Comparison of ENCODE assay signal across 20 mouse cellular contexts in genomic region chr13:46041475-46041874, GRCm38 (mm10).
DNase-seq lines count a peak whose midpoint lies in the region; ATAC-seq and TF ChIP-seq lines count a peak whose summit lies in the region.
"Had no signal": no experiment of that assay in that cellular context is flagged by ENCODE, and none has a peak within 500 bp of the region (broad histone marks: within the 10 kb centered on the region; RNA-seq: fewer than 3 reads in every experiment).

No protein-coding gene starts in this region.

- H3K27ac ChIP-seq in forebrain, embryonic 10.5 days: peak overlapping the region; percentile 71
- no peak overlapping the region for H3K27ac ChIP-seq in forebrain, postnatal 0 days (ENCODE audit: low read depth, low read length)
- H3K27ac ChIP-seq in midbrain, postnatal 0 days (ENCODE audit: low read depth, low read length): 0 out of 2 replicates have a peak overlapping the region, but pooled peaks have one; percentile 19
- no peak overlapping the region for H3K27ac ChIP-seq in midbrain, embryonic 11.5 days (ENCODE audit: low read depth, low read length)
- H3K27ac ChIP-seq in forebrain, embryonic 14.5 days (ENCODE audit: low read depth, low read length): no peak overlapping the region
- H3K27ac ChIP-seq: embryonic facial prominence, embryonic 10.5 days; heart, adult 2 months; hindbrain, embryonic 10.5 days; hindbrain, embryonic 14.5 days had no signal

- H3K4me1 ChIP-seq in forebrain, embryonic 10.5 days: peaks cover 64% of the 10 kb centered on the region
- H3K4me1 ChIP-seq in forebrain, postnatal 0 days (ENCODE audit: insufficient read depth): peaks cover 30% of the 10 kb centered on the region
- H3K4me1 ChIP-seq in midbrain, postnatal 0 days (ENCODE audit: insufficient read depth, low read length): peaks cover 5% of the 10 kb centered on the region; the same call in 1 of the 2 replicates
- peaks cover 21% of the 10 kb centered on the region for H3K4me1 ChIP-seq in midbrain, embryonic 11.5 days (ENCODE audit: control insufficient read depth, insufficient read depth, low read length)
- H3K4me1 ChIP-seq in forebrain, embryonic 14.5 days (ENCODE audit: control insufficient read depth, insufficient read depth, low read length): peaks cover 29% of the 10 kb centered on the region

- no peaks in the 10 kb centered on the region for H3K9me3 ChIP-seq in forebrain, embryonic 10.5 days
- H3K9me3 ChIP-seq in forebrain, postnatal 0 days (ENCODE audit: low read length): no peaks in the 10 kb centered on the region
- no peaks in the 10 kb centered on the region for H3K9me3 ChIP-seq in midbrain, postnatal 0 days (ENCODE audit: low read length)
- H3K9me3 ChIP-seq in midbrain, embryonic 11.5 days (ENCODE audit: control insufficient read depth, low read length): no peaks in the 10 kb centered on the region
- no peaks in the 10 kb centered on the region for H3K9me3 ChIP-seq in forebrain, embryonic 14.5 days (replicated peaks; ENCODE audit: control insufficient read depth, low read length)
- H3K9me3 ChIP-seq: embryonic facial prominence, embryonic 10.5 days; heart, embryonic 12.5 days; hindbrain, embryonic 10.5 days had no signal

- H3K9ac ChIP-seq in forebrain, postnatal 0 days: no peak overlapping the region
- no peak overlapping the region for H3K9ac ChIP-seq in midbrain, postnatal 0 days (replicated peaks; ENCODE audit: low read length, poor library complexity, severe bottlenecking)
- no peak overlapping the region for H3K9ac ChIP-seq in midbrain, embryonic 11.5 days (ENCODE audit: low read length)
- H3K9ac ChIP-seq in forebrain, embryonic 14.5 days (ENCODE audit: low read length): no peak overlapping the region
- H3K9ac ChIP-seq: heart, embryonic 12.5 days; hindbrain, embryonic 14.5 days had no signal

- H3K4me3 ChIP-seq in forebrain, embryonic 10.5 days: no peak overlapping the region
- H3K4me3 ChIP-seq in forebrain, postnatal 0 days (ENCODE audit: low read depth, low read length): no peak overlapping the region
- no peak overlapping the region for H3K4me3 ChIP-seq in midbrain, postnatal 0 days (ENCODE audit: low read depth, low read length)
- H3K4me3 ChIP-seq in midbrain, embryonic 11.5 days (ENCODE audit: low read depth, low read length): no peak overlapping the region
- no peak overlapping the region for H3K4me3 ChIP-seq in forebrain, embryonic 14.5 days (ENCODE audit: low read depth, low read length)
- H3K4me3 ChIP-seq: embryonic facial prominence, embryonic 10.5 days; heart, adult 2 months; heart, embryonic 12.5 days; hindbrain, embryonic 10.5 days had no signal

- H3K4me2 ChIP-seq in forebrain, postnatal 0 days (ENCODE audit: low read depth): no peak overlapping the region
- H3K4me2 ChIP-seq in midbrain, postnatal 0 days (ENCODE audit: low read depth, low read length, poor library complexity, severe bottlenecking): no peak overlapping the region
- no peak overlapping the region for H3K4me2 ChIP-seq in midbrain, embryonic 11.5 days
- H3K4me2 ChIP-seq in forebrain, embryonic 14.5 days (ENCODE audit: low read length): no peak overlapping the region
- H3K4me2 ChIP-seq: heart, embryonic 12.5 days; hindbrain, embryonic 14.5 days had no signal

- no peaks in the 10 kb centered on the region for H3K27me3 ChIP-seq in forebrain, embryonic 10.5 days (ENCODE audit: poor library complexity, severe bottlenecking)
- no peaks in the 10 kb centered on the region for H3K27me3 ChIP-seq in forebrain, postnatal 0 days (ENCODE audit: insufficient read depth, low read length)
- H3K27me3 ChIP-seq in midbrain, postnatal 0 days (ENCODE audit: insufficient read depth, low read length): no peaks in the 10 kb centered on the region
- no peaks in the 10 kb centered on the region for H3K27me3 ChIP-seq in midbrain, embryonic 11.5 days (ENCODE audit: control insufficient read depth, insufficient read depth, low read length)
- H3K27me3 ChIP-seq in forebrain, embryonic 14.5 days (replicated peaks; ENCODE audit: control insufficient read depth, insufficient read depth, low read length): no peaks in the 10 kb centered on the region
- H3K27me3 ChIP-seq: heart, embryonic 12.5 days had no signal

- intact Hi-C loops in left cerebral cortex, postnatal 36 days (cut with DNase I): loop anchor here (5.0 kb wide), 2 partner anchors 51 to 74 kb away; partner anchors contain the start of gene Atxn1

- 71% methylated on average over 4 of the region's 4 CpGs for WGBS in forebrain, embryonic 10.5 days
- 18% methylated on average over 4 of the region's 4 CpGs for WGBS in forebrain, postnatal 0 days
- WGBS in midbrain, postnatal 0 days: 60% methylated on average over 4 of the region's 4 CpGs
- 85% methylated on average over 4 of the region's 4 CpGs for WGBS in midbrain, embryonic 11.5 days
- 10% methylated on average over 4 of the region's 4 CpGs for WGBS in forebrain, embryonic 14.5 days

- H3K36me3 ChIP-seq in forebrain, embryonic 10.5 days (replicated peaks): no peaks in the 10 kb centered on the region
- no peaks in the 10 kb centered on the region for H3K36me3 ChIP-seq in forebrain, postnatal 0 days (ENCODE audit: insufficient read depth)
- H3K36me3 ChIP-seq in midbrain, postnatal 0 days (ENCODE audit: insufficient read depth, low read length): no peaks in the 10 kb centered on the region
- H3K36me3 ChIP-seq in midbrain, embryonic 11.5 days (ENCODE audit: control insufficient read depth, insufficient read depth, low read length): no peaks in the 10 kb centered on the region
- H3K36me3 ChIP-seq in forebrain, embryonic 14.5 days (ENCODE audit: control insufficient read depth, insufficient read depth, low read length): no peaks in the 10 kb centered on the region
- H3K36me3 ChIP-seq: embryonic facial prominence, embryonic 10.5 days; heart, embryonic 12.5 days; hindbrain, embryonic 10.5 days had no signal

- no peak for ATAC-seq in forebrain, postnatal 0 days
- ATAC-seq in midbrain, postnatal 0 days (ENCODE audit: low FRiP score): no peak
- ATAC-seq in midbrain, embryonic 11.5 days (ENCODE audit: low FRiP score): no peak
- peak; percentile 54 for ATAC-seq in forebrain, embryonic 14.5 days
- ATAC-seq: intestine, embryonic 16.5 days had no signal

- TF ChIP-seq CTCF in forebrain, postnatal 0 days (IDR thresholded peaks at IDR 0.05; ENCODE audit: low read depth): no peak
- no peak for TF ChIP-seq CTCF in midbrain, postnatal 0 days (IDR thresholded peaks at IDR 0.05)

- no peak for DNase-seq in forebrain, embryonic 10.5 days (ENCODE audit: extremely low spot score, low spot score)
- DNase-seq in forebrain, postnatal 0 days: no peak
- no peak for DNase-seq in midbrain, postnatal 0 days (ENCODE audit: low spot score)
- no peak for DNase-seq in midbrain, embryonic 11.5 days (ENCODE audit: low spot score, missing footprints)
- DNase-seq in forebrain, embryonic 14.5 days (ENCODE audit: low spot score): peak; percentile 59
- peak; percentile 44 for DNase-seq in retina, postnatal 1 day
- DNase-seq in left cerebral cortex, postnatal 36 days (ENCODE audit: low spot score in 2 of 2): no peak
- no peak for DNase-seq in lung, postnatal 36 days
- DNase-seq: adrenal gland, adult 2 months; adrenal gland, postnatal 25 days; B cell, adult 2 months; cerebellum, adult 2 months; cerebellum, postnatal 10 days; gastrocnemius, postnatal 10 days; heart, adult 2 months had no signal

Comparison
In these comparisons a context has a peak if more than half of its experiments do, and no peak if none do; other contexts are left out.
1. DNase-seq: peak in forebrain, embryonic 14.5 days (single experiment) and retina, postnatal 1 day (single experiment); none in forebrain, embryonic 10.5 days (single experiment), forebrain, postnatal 0 days (single experiment), midbrain, postnatal 0 days (single experiment), midbrain, embryonic 11.5 days (single experiment), left cerebral cortex, postnatal 36 days (0 of 2) and lung, postnatal 36 days (single experiment).
2. H3K27ac ChIP-seq: peak in forebrain, embryonic 10.5 days (single experiment) and midbrain, postnatal 0 days (single experiment); none in forebrain, postnatal 0 days (single experiment), midbrain, embryonic 11.5 days (single experiment) and forebrain, embryonic 14.5 days (single experiment).